Mouse (Mus musculus): Measurements from ENCODE around the gene Nab1. TPM values are rescaled to one million over a fixed set of nuclear protein-coding genes. Genes with fewer than 3 reads are reported as not detected.

Gene Nab1
- polyA plus RNA-seq, 1 experiment from 2014 or later = 32.3 TPM

GRCm38 (mm10) chr1:52524150-52524549 lies 23.7 kb upstream of the Nab1 start:
- no peaks in the 10 kb centered on the region for H3K27me3 ChIP-seq (ENCODE audit: control insufficient read depth, insufficient read depth, low read length)
- ATAC-seq (ENCODE audit: insufficient number of reproducible peaks, insufficient read depth, low FRiP score, low read depth) = no peak
- H3K4me3 ChIP-seq (ENCODE audit: control insufficient read depth in 1 of 2, insufficient read depth in 1 of 2, low read depth in 1 of 2, low read length in 2 of 2) = no peak overlapping the region
- no peak overlapping the region for H3K27ac ChIP-seq (replicated peaks in 1 of 2; ENCODE audit: control insufficient read depth in 1 of 2, insufficient read depth in 1 of 2, low read depth in 2 of 2, low read length in 2 of 2)
- H3K4me2 ChIP-seq (ENCODE audit: low read length) = no peak overlapping the region
- no peak overlapping the region for H3K9ac ChIP-seq (ENCODE audit: low read length)
- peaks cover 6 to 10% of the 10 kb centered on the region in 2 experiments for H3K4me1 ChIP-seq (ENCODE audit: control insufficient read depth in 2 of 2, insufficient read depth in 2 of 2, low read length in 2 of 2)
- H3K36me3 ChIP-seq (ENCODE audit: control insufficient read depth, insufficient read depth, low read length) = no peaks in the 10 kb centered on the region
- H3K9me3 ChIP-seq (ENCODE audit: control insufficient read depth, low read length) = no peaks in the 10 kb centered on the region
- WGBS = 51% methylated on average over 7 of the region's 7 CpGs

GRCm38 (mm10) chr1:52521436-52521993 lies 21.0 kb upstream of the Nab1 start:
- 58% methylated on average over 8 of the region's 8 CpGs for WGBS
- no peak for ATAC-seq (ENCODE audit: insufficient number of reproducible peaks, insufficient read depth, low FRiP score, low read depth)
- no peaks in the 10 kb centered on the region for H3K36me3 ChIP-seq (ENCODE audit: control insufficient read depth, insufficient read depth, low read length)
- H3K4me2 ChIP-seq (ENCODE audit: low read length) = no peak overlapping the region
- peaks cover 6 to 10% of the 10 kb centered on the region in 2 experiments for H3K4me1 ChIP-seq (ENCODE audit: control insufficient read depth in 2 of 2, insufficient read depth in 2 of 2, low read length in 2 of 2)
- no peak overlapping the region for H3K27ac ChIP-seq (replicated peaks in 1 of 2; ENCODE audit: control insufficient read depth in 1 of 2, insufficient read depth in 1 of 2, low read depth in 2 of 2, low read length in 2 of 2)
- H3K4me3 ChIP-seq (ENCODE audit: control insufficient read depth in 1 of 2, insufficient read depth in 1 of 2, low read depth in 1 of 2, low read length in 2 of 2) = no peak overlapping the region
- H3K27me3 ChIP-seq (ENCODE audit: control insufficient read depth, insufficient read depth, low read length) = no peaks in the 10 kb centered on the region
- H3K9me3 ChIP-seq (ENCODE audit: control insufficient read depth, low read length) = no peaks in the 10 kb centered on the region
- H3K9ac ChIP-seq (ENCODE audit: low read length) = no peak overlapping the region

DNA sequence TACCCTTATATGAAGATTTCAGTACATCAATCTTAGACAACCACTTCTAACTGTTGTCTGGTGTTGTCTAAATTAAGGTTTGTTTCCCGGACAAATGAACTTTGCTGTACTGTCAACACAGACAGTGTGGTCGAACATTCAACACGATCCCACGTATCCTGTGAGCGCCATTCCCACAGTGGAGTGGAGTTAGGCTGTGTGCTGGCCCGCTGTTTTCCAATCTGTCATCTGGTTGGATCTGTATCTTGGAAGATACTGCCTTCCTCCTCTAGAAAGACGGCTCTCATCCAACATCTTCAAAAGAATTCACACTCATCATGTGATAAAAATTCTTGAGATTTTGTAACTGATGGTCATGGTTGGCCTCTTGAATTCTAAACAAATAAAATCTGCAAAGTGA lies 19.7 kb upstream of the Nab1 start:
- Histone ChIP-seq H3K9me3 (ENCODE audit: control insufficient read depth, low read length) (no peaks in the 10 kb centered on the region), H3K4me2 (ENCODE audit: low read length) (no peak overlapping the region), H3K27ac (replicated peaks in 1 of 2; ENCODE audit: control insufficient read depth in 1 of 2, insufficient read depth in 1 of 2, low read depth in 2 of 2, low read length in 2 of 2) (no peak overlapping the region), H3K4me3 (ENCODE audit: control insufficient read depth in 1 of 2, insufficient read depth in 1 of 2, low read depth in 1 of 2, low read length in 2 of 2) (no peak overlapping the region), H3K4me1 (ENCODE audit: control insufficient read depth in 2 of 2, insufficient read depth in 2 of 2, low read length in 2 of 2) (peaks cover 6% of the 10 kb centered on the region in 2 experiments), H3K36me3 (ENCODE audit: control insufficient read depth, insufficient read depth, low read length) (no peaks in the 10 kb centered on the region), H3K27me3 (ENCODE audit: control insufficient read depth, insufficient read depth, low read length) (no peaks in the 10 kb centered on the region), H3K9ac (ENCODE audit: low read length) (no peak overlapping the region)
- WGBS = 84% methylated on average over 7 of the region's 7 CpGs
- ATAC-seq (ENCODE audit: insufficient number of reproducible peaks, insufficient read depth, low FRiP score, low read depth) = no peak

- H3K27ac ChIP-seq (replicated peaks in 1 of 2; ENCODE audit: control insufficient read depth in 1 of 2, insufficient read depth in 1 of 2, low read depth in 2 of 2, low read length in 2 of 2) = no peak overlapping the region
- no peaks in the 10 kb centered on the region for H3K9me3 ChIP-seq (ENCODE audit: control insufficient read depth, low read length)
Measured at GRCm38 (mm10) chr1:52515249-52515648, 14.8 kb upstream of the Nab1 start.

DNA sequence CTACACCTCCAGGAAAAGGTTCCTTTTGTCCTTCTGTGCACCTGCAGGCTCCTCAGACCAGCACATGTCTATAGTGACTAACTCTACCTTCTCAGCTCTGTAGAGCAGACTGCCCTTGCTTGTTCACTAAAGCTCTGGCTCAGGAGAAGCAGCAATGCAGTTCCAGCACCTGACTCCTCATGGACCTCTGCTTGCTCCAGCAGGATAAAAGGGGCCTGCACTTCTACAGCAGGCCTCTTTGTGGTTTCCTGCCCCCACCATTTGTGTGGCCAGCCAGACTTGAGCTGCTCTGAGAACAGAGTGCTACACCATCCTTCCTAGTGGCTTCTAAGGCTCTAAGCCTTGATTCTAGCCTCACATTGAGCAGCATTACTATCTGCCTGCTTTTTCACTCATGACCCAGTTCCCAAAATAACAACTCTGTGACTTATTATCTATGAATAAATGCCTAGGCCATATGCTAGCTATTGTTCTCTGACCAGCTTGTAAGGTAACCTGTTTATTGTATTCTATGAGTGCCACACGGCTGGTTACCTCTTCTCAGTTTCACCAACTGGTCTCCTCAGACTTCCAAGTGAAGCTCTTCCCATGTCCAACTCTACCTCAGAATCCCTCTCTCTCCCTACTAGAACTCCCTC lies 11.4 kb upstream of the Nab1 start:
- Histone ChIP-seq H3K27me3 (ENCODE audit: control insufficient read depth, insufficient read depth, low read length) (no peaks in the 10 kb centered on the region), H3K4me3 (ENCODE audit: control insufficient read depth in 1 of 2, insufficient read depth in 1 of 2, low read depth in 1 of 2, low read length in 2 of 2) (no peak overlapping the region), H3K4me2 (ENCODE audit: low read length) (no peak overlapping the region), H3K9ac (ENCODE audit: low read length) (no peak overlapping the region), H3K36me3 (ENCODE audit: control insufficient read depth, insufficient read depth, low read length) (no peaks in the 10 kb centered on the region), H3K27ac (replicated peaks in 1 of 2; ENCODE audit: control insufficient read depth in 1 of 2, insufficient read depth in 1 of 2, low read depth in 2 of 2, low read length in 2 of 2) (no peak overlapping the region), H3K4me1 (ENCODE audit: control insufficient read depth in 2 of 2, insufficient read depth in 2 of 2, low read length in 2 of 2) (peaks cover 4% of the 10 kb centered on the region in 2 experiments; a peak in 2 of 4 replicates), H3K9me3 (ENCODE audit: control insufficient read depth, low read length) (no peaks in the 10 kb centered on the region)
- 62% methylated on average over 1 of the region's 1 CpGs for WGBS
- ATAC-seq (ENCODE audit: insufficient number of reproducible peaks, insufficient read depth, low FRiP score, low read depth) = no peak

More at GRCm38 (mm10) chr1:52515249-52515648, 14.8 kb upstream of the Nab1 start:
- H3K9ac ChIP-seq (ENCODE audit: low read length) = no peak overlapping the region
- no peak for ATAC-seq (ENCODE audit: insufficient number of reproducible peaks, insufficient read depth, low FRiP score, low read depth)
- H3K4me1 ChIP-seq (ENCODE audit: control insufficient read depth in 2 of 2, insufficient read depth in 2 of 2, low read length in 2 of 2) = peaks cover 4% of the 10 kb centered on the region in 2 experiments; a peak in 2 of 4 replicates
- no peaks in the 10 kb centered on the region for H3K36me3 ChIP-seq (ENCODE audit: control insufficient read depth, insufficient read depth, low read length)
- no peaks in the 10 kb centered on the region for H3K27me3 ChIP-seq (ENCODE audit: control insufficient read depth, insufficient read depth, low read length)
- 43% methylated on average over 3 of the region's 3 CpGs for WGBS
- H3K4me3 ChIP-seq (ENCODE audit: control insufficient read depth in 1 of 2, insufficient read depth in 1 of 2, low read depth in 1 of 2, low read length in 2 of 2) = no peak overlapping the region
- H3K4me2 ChIP-seq (ENCODE audit: low read length) = no peak overlapping the region

DNA sequence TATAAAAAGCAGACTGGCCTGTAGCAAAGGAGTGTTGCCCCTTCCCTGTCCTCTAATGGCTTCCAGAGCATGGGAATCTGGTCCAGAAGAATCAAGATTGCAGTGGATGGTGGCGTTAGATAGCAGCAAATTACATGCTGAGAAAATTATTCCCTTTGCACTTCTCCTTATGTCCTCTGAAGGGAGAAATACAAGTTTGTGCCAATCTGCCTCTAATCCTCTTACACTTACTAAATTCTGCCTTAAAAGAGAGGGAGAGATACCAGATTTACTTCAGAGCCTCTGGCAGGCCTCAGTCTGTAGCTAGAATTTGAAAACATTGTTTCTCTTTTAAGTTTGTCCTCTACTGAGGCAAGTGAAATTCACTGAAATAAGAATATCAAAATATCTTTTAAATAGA lies 5.7 kb upstream of the Nab1 start:
- 79% methylated on average over 1 of the region's 1 CpGs for WGBS
- H3K4me1 ChIP-seq (ENCODE audit: control insufficient read depth in 2 of 2, insufficient read depth in 2 of 2, low read length in 2 of 2) = peaks cover 0 to 5% of the 10 kb centered on the region in 2 experiments; a peak in 1 of 4 replicates
- no peak for ATAC-seq (ENCODE audit: insufficient number of reproducible peaks, insufficient read depth, low FRiP score, low read depth)
- H3K9ac ChIP-seq (ENCODE audit: low read length) = no peak overlapping the region
- H3K36me3 ChIP-seq (ENCODE audit: control insufficient read depth, insufficient read depth, low read length) = no peaks in the 10 kb centered on the region
- H3K27me3 ChIP-seq (ENCODE audit: control insufficient read depth, insufficient read depth, low read length) = no peaks in the 10 kb centered on the region
- H3K4me2 ChIP-seq (ENCODE audit: low read length) = no peak overlapping the region
- H3K27ac ChIP-seq (replicated peaks in 1 of 2; ENCODE audit: control insufficient read depth in 1 of 2, insufficient read depth in 1 of 2, low read depth in 2 of 2, low read length in 2 of 2) = no peak overlapping the region
- H3K9me3 ChIP-seq (ENCODE audit: control insufficient read depth, low read length) = no peaks in the 10 kb centered on the region
- H3K4me3 ChIP-seq (ENCODE audit: control insufficient read depth in 1 of 2, insufficient read depth in 1 of 2, low read depth in 1 of 2, low read length in 2 of 2) = no peak overlapping the region

DNA sequence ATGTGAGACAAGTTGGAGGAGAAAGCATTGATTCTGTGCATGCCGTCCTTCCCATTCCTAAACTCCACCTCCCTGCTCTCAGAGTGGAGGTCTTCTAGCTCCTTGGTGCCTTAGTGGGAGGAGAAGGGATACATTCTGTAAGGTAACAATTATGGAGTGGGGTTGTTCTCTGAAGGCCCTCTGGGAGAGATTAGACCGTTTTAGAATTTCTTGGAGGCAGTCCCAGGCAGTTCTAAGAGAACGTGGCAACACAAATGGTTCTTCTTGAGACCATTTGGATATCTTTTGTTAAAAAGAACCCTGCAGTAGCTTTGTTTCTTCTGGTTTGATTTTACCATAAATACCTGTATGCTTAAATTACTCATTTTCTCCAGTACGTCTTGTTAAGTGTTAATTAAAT lies 1.8 kb upstream of the Nab1 start:
- Histone ChIP-seq H3K27me3 (ENCODE audit: control insufficient read depth, insufficient read depth, low read length) (no peaks in the 10 kb centered on the region), H3K4me1 (ENCODE audit: control insufficient read depth in 2 of 2, insufficient read depth in 2 of 2, low read length in 2 of 2) (peaks cover 0 to 10% of the 10 kb centered on the region in 2 experiments; a peak in 2 of 4 replicates), H3K4me3 (ENCODE audit: control insufficient read depth in 1 of 2, insufficient read depth in 1 of 2, low read depth in 1 of 2, low read length in 2 of 2) (no peak overlapping the region), H3K27ac (replicated peaks in 1 of 2; ENCODE audit: control insufficient read depth in 1 of 2, insufficient read depth in 1 of 2, low read depth in 2 of 2, low read length in 2 of 2) (no peak overlapping the region), H3K36me3 (ENCODE audit: control insufficient read depth, insufficient read depth, low read length) (no peaks in the 10 kb centered on the region), H3K4me2 (ENCODE audit: low read length) (no peak overlapping the region), H3K9ac (ENCODE audit: low read length) (no peak overlapping the region), H3K9me3 (ENCODE audit: control insufficient read depth, low read length) (no peaks in the 10 kb centered on the region)
- WGBS = 60% methylated on average over 4 of the region's 4 CpGs
- no peak for ATAC-seq (ENCODE audit: insufficient number of reproducible peaks, insufficient read depth, low FRiP score, low read depth)

All from heart, embryonic 14.5 days (tissue).